Mouse (Mus musculus): ENCODE data around the gene Casp7. TPM values are rescaled to one million over a fixed set of nuclear protein-coding genes. Genes with fewer than 3 reads are reported as not detected.

The Casp7 gene
- polyA plus RNA-seq, 1 experiment from 2014 or later: 27.7 TPM

DNA sequence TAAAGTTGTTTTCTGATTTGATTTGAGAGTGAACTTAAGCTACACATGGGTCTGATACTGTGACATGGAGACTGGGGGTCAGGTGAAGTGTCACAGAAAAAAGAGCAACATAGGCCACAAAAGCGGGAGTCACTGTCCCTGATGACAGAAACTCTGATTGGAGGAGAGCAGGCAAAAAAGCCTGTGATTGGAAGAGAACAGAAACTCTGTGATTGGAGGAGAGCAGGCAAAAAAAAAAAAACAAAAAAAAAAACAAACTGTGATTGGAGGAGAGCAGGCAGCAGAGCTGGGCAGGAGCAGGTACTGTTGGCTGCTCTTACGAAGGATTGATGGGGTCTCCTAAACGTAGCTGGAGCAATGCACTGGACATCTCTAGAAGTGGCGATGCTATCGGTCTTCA lies 11.4 kb upstream of the Casp7 start:
- Histone ChIP-seq H3K4me3 (no peak overlapping the region), H3K9ac (no peak overlapping the region), H3K27ac (replicated peaks) (no peak overlapping the region), H3K4me1 (peaks cover 28% of the 10 kb centered on the region), H3K9me3 (no peaks in the 10 kb centered on the region), H3K27me3 (replicated peaks) (no peaks in the 10 kb centered on the region), H3K4me2 (no peak overlapping the region), H3K36me3 (peaks cover 47% of the 10 kb centered on the region)
- no peak for ATAC-seq (ENCODE audit: extremely low read depth, insufficient number of reproducible peaks, low FRiP score, low TSS enrichment)
- 79% methylated on average over 5 of the region's 5 CpGs for WGBS

DNA sequence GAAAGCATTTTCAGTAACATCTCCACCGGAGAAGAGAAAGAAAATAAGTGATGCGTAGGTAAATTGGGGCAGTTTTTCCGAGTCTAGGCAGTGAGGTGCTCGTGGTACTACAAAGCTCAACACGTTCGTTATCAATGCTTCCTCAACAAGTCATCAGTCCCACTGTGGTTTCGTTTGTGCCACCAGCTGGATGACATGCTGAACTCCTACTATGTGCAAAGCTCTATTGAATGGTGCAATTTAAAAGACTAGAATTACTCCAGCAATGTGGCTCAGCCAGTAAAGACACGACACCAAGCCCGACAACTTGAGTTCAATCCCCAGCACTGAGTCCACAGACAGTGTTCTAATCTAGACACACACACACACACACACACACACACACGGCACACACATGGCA lies 10.8 kb upstream of the Casp7 start:
- no peak overlapping the region for H3K4me2 ChIP-seq
- peaks cover 28% of the 10 kb centered on the region for H3K4me1 ChIP-seq
- 81% methylated on average over 10 of the region's 10 CpGs for WGBS
- no peak overlapping the region for H3K27ac ChIP-seq (replicated peaks)
- no peak overlapping the region for H3K9ac ChIP-seq
- H3K4me3 ChIP-seq: no peak overlapping the region
- no peaks in the 10 kb centered on the region for H3K9me3 ChIP-seq
- ATAC-seq (ENCODE audit: extremely low read depth, insufficient number of reproducible peaks, low FRiP score, low TSS enrichment): no peak
- H3K36me3 ChIP-seq: peaks cover 41% of the 10 kb centered on the region
- no peaks in the 10 kb centered on the region for H3K27me3 ChIP-seq (replicated peaks)

- peak overlapping the region; percentile 63 for H3K4me2 ChIP-seq
- ATAC-seq (ENCODE audit: extremely low read depth, insufficient number of reproducible peaks, low FRiP score, low TSS enrichment): no peak
- 54% methylated on average over 4 of the region's 4 CpGs for WGBS
- peak overlapping the region; percentile 90 for H3K27ac ChIP-seq (replicated peaks)
- H3K9ac ChIP-seq: peak overlapping the region; percentile 85
- H3K36me3 ChIP-seq: peaks cover 26% of the 10 kb centered on the region
- H3K4me3 ChIP-seq: peak overlapping the region; percentile 55
- no peaks in the 10 kb centered on the region for H3K27me3 ChIP-seq (replicated peaks)
- no peaks in the 10 kb centered on the region for H3K9me3 ChIP-seq
- peaks cover 44% of the 10 kb centered on the region for H3K4me1 ChIP-seq
Observed at GRCm38 (mm10) chr19:56387726-56388302, 9.1 kb upstream of the Casp7 start.

DNA sequence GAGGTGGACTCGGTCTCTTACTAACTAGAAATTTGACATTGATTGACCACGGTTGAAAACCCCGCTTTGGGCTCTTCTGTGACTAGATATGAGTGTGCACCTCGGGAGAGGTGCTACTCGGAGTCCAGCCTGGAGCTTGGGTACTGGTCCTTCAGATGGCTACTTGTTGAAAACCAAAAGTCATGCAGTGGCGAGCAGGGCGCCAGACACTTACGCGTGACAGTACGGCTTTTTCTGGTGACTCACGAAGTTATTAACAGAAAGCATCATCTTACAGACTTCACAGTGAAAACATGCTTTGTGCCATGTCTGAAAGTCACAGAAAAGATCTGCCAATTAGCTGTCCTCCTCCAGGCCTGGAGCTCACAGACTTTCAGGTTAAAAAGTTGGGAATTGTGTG lies 7.8 kb upstream of the Casp7 start:
- Histone ChIP-seq H3K4me1 (peaks cover 51% of the 10 kb centered on the region), H3K27ac (replicated peaks) (peak overlapping the region; percentile 90), H3K9me3 (no peaks in the 10 kb centered on the region), H3K4me3 (peak overlapping the region; percentile 55), H3K9ac (peak overlapping the region; percentile 85), H3K36me3 (peaks cover 17% of the 10 kb centered on the region), H3K4me2 (peak overlapping the region; percentile 63), H3K27me3 (replicated peaks) (no peaks in the 10 kb centered on the region)
- no peak for ATAC-seq (ENCODE audit: extremely low read depth, insufficient number of reproducible peaks, low FRiP score, low TSS enrichment)
- WGBS: 66% methylated on average over 11 of the region's 11 CpGs

- Histone ChIP-seq H3K4me3 (peak within 1 kb of the TSS; percentile 55), H3K4me1 (peaks cover 58% of the 10 kb centered on the region), H3K36me3 (peaks cover 12% of the 10 kb centered on the region), H3K9me3 (no peaks in the 10 kb centered on the region), H3K9ac (peak within 1 kb of the TSS; percentile 85), H3K27ac (replicated peaks) (peak within 1 kb of the TSS; percentile 90), H3K4me2 (peak within 1 kb of the TSS; percentile 63), H3K27me3 (replicated peaks) (peaks cover 2% of the 10 kb centered on the region)
- peak; percentile 44; the same call in 1 of the 2 replicates for ATAC-seq (ENCODE audit: extremely low read depth, insufficient number of reproducible peaks, low FRiP score, low TSS enrichment)
- WGBS: 51% methylated on average over 11 of the region's 11 CpGs
Observed at GRCm38 (mm10) chr19:56389879-56390278, 7.0 kb upstream of the Casp7 start, which contains the start of gene Nrap. Gene Nrap (minus strand): TSS chr19:56390037.

- Histone ChIP-seq H3K4me2 (no peak overlapping the region), H3K9me3 (no peaks in the 10 kb centered on the region), H3K9ac (no peak overlapping the region), H3K4me3 (no peak overlapping the region), H3K36me3 (no peaks in the 10 kb centered on the region), H3K4me1 (peaks cover 66% of the 10 kb centered on the region), H3K27me3 (replicated peaks) (peaks cover 6% of the 10 kb centered on the region), H3K27ac (replicated peaks) (no peak overlapping the region; the same call in 1 of the 2 replicates)
- no peak for ATAC-seq (ENCODE audit: extremely low read depth, insufficient number of reproducible peaks, low FRiP score, low TSS enrichment)
- WGBS: 69% methylated on average over 6 of the region's 6 CpGs
Observed at GRCm38 (mm10) chr19:56391307-56392046, 5.5 kb upstream of the Casp7 start.

- Histone ChIP-seq H3K36me3 (no peaks in the 10 kb centered on the region), H3K9me3 (no peaks in the 10 kb centered on the region), H3K4me2 (no peak overlapping the region), H3K9ac (no peak overlapping the region), H3K4me1 (peaks cover 65% of the 10 kb centered on the region), H3K27me3 (replicated peaks) (peaks cover 6% of the 10 kb centered on the region), H3K27ac (replicated peaks) (no peak overlapping the region), H3K4me3 (no peak overlapping the region)
- WGBS: 68% methylated on average over 9 of the region's 9 CpGs
- ATAC-seq (ENCODE audit: extremely low read depth, insufficient number of reproducible peaks, low FRiP score, low TSS enrichment): no peak
Observed at GRCm38 (mm10) chr19:56393311-56393866, 3.5 kb upstream of the Casp7 start.

GRCm38 (mm10) chr19:56395183-56395935 lies 1.6 kb upstream of the Casp7 start:
- no peak for ATAC-seq (ENCODE audit: extremely low read depth, insufficient number of reproducible peaks, low FRiP score, low TSS enrichment)
- H3K4me2 ChIP-seq: no peak overlapping the region
- H3K4me1 ChIP-seq: peaks cover 70% of the 10 kb centered on the region
- 83% methylated on average over 16 of the region's 16 CpGs for WGBS
- peaks cover 6% of the 10 kb centered on the region for H3K27me3 ChIP-seq (replicated peaks)
- H3K4me3 ChIP-seq: no peak overlapping the region
- H3K27ac ChIP-seq (replicated peaks): no peak overlapping the region
- peaks cover 3% of the 10 kb centered on the region; the same call in 1 of the 2 replicates for H3K36me3 ChIP-seq
- H3K9me3 ChIP-seq: no peaks in the 10 kb centered on the region
- no peak overlapping the region for H3K9ac ChIP-seq

GRCm38 (mm10) chr19:56396227-56396626 lies 702 bp upstream of the Casp7 start:
- no peak overlapping the region for H3K27ac ChIP-seq (replicated peaks)
- ATAC-seq (ENCODE audit: extremely low read depth, insufficient number of reproducible peaks, low FRiP score, low TSS enrichment): no peak

DNA sequence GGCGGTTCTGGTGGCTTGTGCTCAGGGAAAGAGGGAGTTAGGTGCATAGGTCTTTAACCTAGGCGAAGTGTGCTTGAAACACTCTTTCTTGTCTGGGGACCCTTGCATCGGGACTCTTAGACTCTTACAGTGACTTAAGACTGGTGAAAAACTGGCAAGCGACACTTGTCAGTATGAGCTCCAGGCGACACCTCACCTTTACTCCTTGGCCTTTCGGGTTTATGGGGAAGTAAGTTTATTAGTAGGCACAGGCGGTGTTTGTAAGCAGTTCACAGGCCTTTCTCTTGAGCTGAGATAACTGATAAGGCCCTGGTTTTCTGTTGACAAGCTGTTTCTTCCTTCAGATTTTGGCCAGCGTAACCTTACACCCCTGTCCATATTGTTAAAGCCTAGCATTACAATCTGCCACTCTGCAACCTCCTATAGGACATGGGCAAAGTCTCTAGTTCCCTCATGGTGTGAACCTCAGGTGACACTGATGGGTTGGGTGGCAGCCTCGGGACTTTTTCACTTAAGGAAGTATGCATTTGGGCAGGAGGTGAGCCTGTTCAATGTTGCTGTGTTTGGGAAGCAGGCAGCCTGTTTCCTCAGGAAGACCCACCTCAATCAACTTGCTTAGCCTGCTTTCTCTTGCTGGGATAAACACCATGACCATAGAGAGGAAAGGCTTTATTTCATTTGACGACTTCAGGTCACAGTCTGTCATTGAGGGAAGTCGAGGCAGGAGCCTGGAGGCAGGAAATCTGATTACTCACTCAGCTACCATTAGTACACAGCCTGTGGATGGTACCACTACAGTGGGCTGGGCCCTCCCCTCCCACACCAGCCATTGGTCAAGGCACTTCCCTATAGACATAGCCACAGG lies 966 bp downstream of the Casp7 start:
- Histone ChIP-seq H3K27ac (replicated peaks) (peak overlapping the region; percentile 92), H3K27me3 (replicated peaks) (peaks cover 6% of the 10 kb centered on the region), H3K4me2 (peak overlapping the region; percentile 85), H3K4me1 (peaks cover 50% of the 10 kb centered on the region), H3K9ac (peak overlapping the region; percentile 90), H3K9me3 (no peaks in the 10 kb centered on the region), H3K36me3 (peaks cover 12% of the 10 kb centered on the region), H3K4me3 (peak overlapping the region; percentile 70)
- 42% methylated on average over 11 of the region's 11 CpGs for WGBS
- no peak for ATAC-seq (ENCODE audit: extremely low read depth, insufficient number of reproducible peaks, low FRiP score, low TSS enrichment)

More at GRCm38 (mm10) chr19:56396227-56396626, 702 bp upstream of the Casp7 start:
- Histone ChIP-seq H3K36me3 (peaks cover 7% of the 10 kb centered on the region; the same call in 1 of the 2 replicates), H3K4me1 (peaks cover 65% of the 10 kb centered on the region), H3K4me3 (peak overlapping the region; percentile 70), H3K9ac (peak overlapping the region; percentile 90), H3K9me3 (no peaks in the 10 kb centered on the region), H3K4me2 (peak overlapping the region; percentile 85), H3K27me3 (replicated peaks) (peaks cover 6% of the 10 kb centered on the region)
- WGBS: 41% methylated on average over 12 of the region's 12 CpGs
